ENCODE assay signal across 9 mouse cellular contexts in the genomic region with DNA sequence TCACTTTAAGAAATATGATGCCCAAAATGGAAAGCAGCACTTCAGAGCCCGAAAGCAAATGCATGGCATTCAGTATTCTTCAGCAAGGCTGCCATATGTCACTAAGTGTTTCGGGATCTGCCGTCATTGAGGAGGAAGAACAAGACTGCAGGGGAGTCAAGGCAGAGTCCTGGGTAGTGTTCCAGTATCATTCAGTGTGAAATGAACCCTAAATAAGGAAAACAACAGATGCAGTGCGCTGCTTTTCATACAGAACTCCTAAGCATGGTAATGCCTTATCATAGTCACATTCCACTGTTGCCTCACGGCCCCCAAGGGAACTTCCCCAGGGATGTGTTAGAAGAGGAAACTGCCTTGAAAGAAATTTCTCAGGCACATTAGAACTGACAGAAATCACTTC. TPM values are rescaled to one million over a fixed set of nuclear protein-coding genes. Genes with fewer than 3 reads are reported as not detected.
DNase-seq lines count a peak whose midpoint lies in the region; ATAC-seq and TF ChIP-seq lines count a peak whose summit lies in the region.
"Had no signal": no experiment of that assay in that cellular context is flagged by ENCODE, and none has a peak within 500 bp of the region (broad histone marks: within the 10 kb centered on the region; RNA-seq: fewer than 3 reads in every experiment).

No protein-coding gene starts in this region.

- H3K27me3 ChIP-seq in lung, embryonic 14.5 days (ENCODE audit: insufficient read depth, low read length), result no peaks in the 10 kb centered on the region
- no peaks in the 10 kb centered on the region for H3K27me3 ChIP-seq in heart, embryonic 14.5 days (ENCODE audit: control insufficient read depth, insufficient read depth, low read length)
- no peaks in the 10 kb centered on the region for H3K27me3 ChIP-seq in limb, embryonic 14.5 days (ENCODE audit: control insufficient read depth, insufficient read depth, low read length)

- no peak overlapping the region for H3K4me3 ChIP-seq in lung, embryonic 14.5 days (ENCODE audit: low read depth, low read length)
- H3K4me3 ChIP-seq in heart, embryonic 14.5 days (ENCODE audit: control insufficient read depth in 1 of 2, insufficient read depth in 1 of 2, low read depth in 1 of 2, low read length in 2 of 2), result peak overlapping the region; percentile 7 to 24; a peak in 3 of 4 replicates
- no peak overlapping the region for H3K4me3 ChIP-seq in limb, embryonic 14.5 days (replicated peaks; ENCODE audit: low read length)

- no peaks in the 10 kb centered on the region for H3K9me3 ChIP-seq in lung, embryonic 14.5 days (ENCODE audit: low read depth, low read length)
- H3K9me3 ChIP-seq in heart, embryonic 14.5 days (ENCODE audit: control insufficient read depth, low read length), result no peaks in the 10 kb centered on the region
- H3K9me3 ChIP-seq in limb, embryonic 14.5 days (ENCODE audit: control insufficient read depth, low read length), result no peaks in the 10 kb centered on the region

- peak; percentile 14; the same call in 1 of the 2 replicates for ATAC-seq in lung, embryonic 14.5 days (ENCODE audit: insufficient read depth)
- ATAC-seq in heart, embryonic 14.5 days (ENCODE audit: insufficient number of reproducible peaks, insufficient read depth, low FRiP score, low read depth), result no peak; the same call in 1 of the 2 replicates
- peak; percentile 64; the same call in 1 of the 2 replicates for ATAC-seq in limb, embryonic 14.5 days (ENCODE audit: low FRiP score, low read depth)
- no peak for ATAC-seq in activated CD4-positive, CD25-positive, alpha-beta regulatory T cell, adult 4 months

- WGBS in lung, embryonic 14.5 days, result 17% methylated on average over 5 of the region's 5 CpGs
- 3% methylated on average over 5 of the region's 5 CpGs for WGBS in heart, embryonic 14.5 days
- WGBS in limb, embryonic 14.5 days, result 29% methylated on average over 5 of the region's 5 CpGs

- H3K4me1 ChIP-seq in lung, embryonic 14.5 days (ENCODE audit: insufficient read depth), result peaks cover 41% of the 10 kb centered on the region
- H3K4me1 ChIP-seq in heart, embryonic 14.5 days (ENCODE audit: control insufficient read depth in 2 of 2, insufficient read depth in 2 of 2, low read length in 2 of 2), result peaks cover 24 to 68% of the 10 kb centered on the region in 2 experiments
- peaks cover 7% of the 10 kb centered on the region; the same call in 1 of the 2 replicates for H3K4me1 ChIP-seq in limb, embryonic 14.5 days (ENCODE audit: control insufficient read depth, insufficient read depth, low read length)

- H3K9ac ChIP-seq in lung, embryonic 14.5 days, result no peak overlapping the region
- H3K9ac ChIP-seq in heart, embryonic 14.5 days (ENCODE audit: low read length), result peak overlapping the region; percentile 45; the same call in 1 of the 2 replicates
- no peak overlapping the region for H3K9ac ChIP-seq in limb, embryonic 14.5 days (ENCODE audit: low read depth, low read length, severe bottlenecking)
- H3K9ac ChIP-seq: liver, embryonic 14.5 days had no signal

- no peak for TF ChIP-seq POLR2A in limb, embryonic 14.5 days (IDR thresholded peaks at IDR 0.05; ENCODE audit: borderline replicate concordance, extremely low read depth, insufficient read depth, insufficient read length)

- H3K4me2 ChIP-seq in lung, embryonic 14.5 days, result peak overlapping the region; percentile 16; the same call in 1 of the 2 replicates
- peak overlapping the region; percentile 58 for H3K4me2 ChIP-seq in heart, embryonic 14.5 days (ENCODE audit: low read length)
- H3K4me2 ChIP-seq in limb, embryonic 14.5 days (replicated peaks; ENCODE audit: low read depth, low read length, severe bottlenecking), result no peak overlapping the region

- H3K36me3 ChIP-seq in lung, embryonic 14.5 days (ENCODE audit: insufficient read depth), result no peaks in the 10 kb centered on the region
- H3K36me3 ChIP-seq in heart, embryonic 14.5 days (ENCODE audit: control insufficient read depth, insufficient read depth, low read length), result no peaks in the 10 kb centered on the region
- H3K36me3 ChIP-seq in limb, embryonic 14.5 days (ENCODE audit: control insufficient read depth, insufficient read depth, low read length), result no peaks in the 10 kb centered on the region

- H3K27ac ChIP-seq in lung, embryonic 14.5 days (ENCODE audit: low read depth), result peak overlapping the region; percentile 68
- peak overlapping the region; percentile 81 to 92 for H3K27ac ChIP-seq in heart, embryonic 14.5 days (replicated peaks in 1 of 2; ENCODE audit: control insufficient read depth in 1 of 2, insufficient read depth in 1 of 2, low read depth in 2 of 2, low read length in 2 of 2)
- no peak overlapping the region; the same call in 1 of the 2 replicates for H3K27ac ChIP-seq in limb, embryonic 14.5 days (replicated peaks; ENCODE audit: low read depth, low read length)
- H3K27ac ChIP-seq: liver, embryonic 14.5 days had no signal

- peak; percentile 60 for DNase-seq in adrenal gland, postnatal 14 days
- no peak for DNase-seq in adrenal gland, adult 18-20 months (ENCODE audit: low spot score in 2 of 2)
- DNase-seq in lung, embryonic 14.5 days, result peak; percentile 66
- no peak for DNase-seq in lung, postnatal 25 days (ENCODE audit: low spot score)
- peak; percentile 42 for DNase-seq in limb, embryonic 14.5 days (ENCODE audit: low spot score)
- no peak for DNase-seq in B cell, adult 2 months

- TF ChIP-seq CTCF in lung, embryonic 14.5 days (IDR thresholded peaks at IDR 0.05; ENCODE audit: low read depth), result no peak

RNA-seq across cellular contexts. Expression of a gene that starts 21.8 kb away (rescaled TPM):
- 95.5 and 125 TPM in 2 replicates for total RNA-seq in adrenal gland, postnatal 14 days (2021)
- 10 to 100 TPM; 49.2 to 98.0 TPM for total RNA-seq in adrenal gland, adult 18-20 months (2021)
- polyA plus RNA-seq in lung, embryonic 14.5 days (2014; fragmentation: Nextera tagmentation; extraction: Ambion mirVana), result 116 and 129 TPM in 2 replicates
- polyA plus RNA-seq in heart, embryonic 14.5 days (2014; fragmentation: Nextera tagmentation; extraction: Ambion mirVana), result 216 and 221 TPM in 2 replicates
- 20.6 and 25.6 TPM in 2 replicates for polyA plus RNA-seq in limb, embryonic 14.5 days (2012; rRNA removed)
- polyA plus RNA-seq in limb, embryonic 14.5 days (2014; fragmentation: Nextera tagmentation; extraction: Ambion mirVana), result 43.6 and 50.9 TPM in 2 replicates
- polyA plus RNA-seq in activated CD4-positive, CD25-positive, alpha-beta regulatory T cell, adult 4 months (2017; shearing (Covaris generic)), result not detected

Comparison
In these comparisons a context has a peak if more than half of its experiments do, and no peak if none do; other contexts are left out.
1. DNase-seq: peak in adrenal gland, postnatal 14 days (single experiment), lung, embryonic 14.5 days (single experiment) and limb, embryonic 14.5 days (single experiment); none in adrenal gland, adult 18-20 months (0 of 2), lung, postnatal 25 days (single experiment) and B cell, adult 2 months (0 of 2).
2. ATAC-seq: peak in lung, embryonic 14.5 days (single experiment) and limb, embryonic 14.5 days (single experiment); none in heart, embryonic 14.5 days (single experiment) and activated CD4-positive, CD25-positive, alpha-beta regulatory T cell, adult 4 months (single experiment).
3. H3K4me3 ChIP-seq: peak in heart, embryonic 14.5 days (2 of 2); none in lung, embryonic 14.5 days (single experiment) and limb, embryonic 14.5 days (single experiment).
4. RNA of a gene that starts 21.8 kb away (polyA plus RNA-seq): 216 to 221 TPM in heart, embryonic 14.5 days, 116 to 129 TPM in lung, embryonic 14.5 days and 20.6 to 50.9 TPM in limb, embryonic 14.5 days; not detected in activated CD4-positive, CD25-positive, alpha-beta regulatory T cell, adult 4 months; every median in the first group is over 10 times any median in the second.